Mouse (Mus musculus): ENCODE measurements at regions not wholly inside any gene's neighbourhood (a gene's known extent, or its start where the extent isn't known, plus 50 kb on each side); places are given as distances from the start of the nearest gene placed in this dataset.

DNA sequence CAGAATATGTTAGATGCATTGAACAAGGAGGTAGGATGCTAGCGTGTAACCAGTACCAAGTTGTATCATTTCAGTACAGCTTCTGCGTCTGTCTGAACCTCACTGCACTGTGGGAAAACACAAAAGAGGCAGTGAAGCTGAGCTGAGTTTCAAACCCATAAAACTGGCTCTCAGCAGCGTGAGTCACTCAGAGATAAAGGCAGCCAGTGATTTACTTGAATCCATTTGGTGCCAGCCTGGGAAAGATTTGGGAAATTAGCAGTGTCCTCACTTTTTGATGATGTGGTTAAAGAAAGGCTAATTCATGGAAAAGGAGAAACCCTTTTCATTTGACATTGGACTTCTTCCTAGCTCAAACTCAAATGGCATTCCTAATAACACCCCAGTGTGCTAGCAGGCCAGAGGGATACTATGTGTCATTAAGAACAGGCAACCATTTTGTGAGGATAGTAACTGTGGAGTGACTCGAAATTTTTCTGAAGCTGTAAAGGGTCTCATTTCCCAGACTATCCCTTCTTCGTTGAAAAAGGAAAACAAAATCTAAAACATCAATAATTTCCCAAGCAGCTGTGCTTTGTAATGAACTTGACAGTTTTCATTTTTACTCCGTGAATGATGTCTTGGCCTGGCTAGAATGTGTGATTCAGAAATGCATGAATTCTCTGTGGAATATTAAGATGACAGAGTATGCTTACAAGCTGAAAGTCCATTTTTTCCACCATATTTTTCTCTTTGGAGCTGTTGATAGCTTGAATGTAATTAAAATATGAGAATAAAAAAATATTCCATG, 85.8 kb upstream of the Cerkl start:
- no peak for TF ChIP-seq POLR2A (IDR thresholded peaks at IDR 0.05; ENCODE audit: low read depth, low read length)
- TF ChIP-seq CTCF (IDR thresholded peaks at IDR 0.05; ENCODE audit: extremely low read depth, insufficient read depth, insufficient read length, insufficient replicate concordance) = no peak

Measured in spleen, adult 2 months (tissue).